Comparison of ENCODE assay signal across 7 mouse cellular contexts in genomic region chr10:128525671-128526308, GRCm38 (mm10). TPM values are rescaled to one million over a fixed set of nuclear protein-coding genes. Genes with fewer than 3 reads are reported as not detected.
DNase-seq lines count a peak whose midpoint lies in the region; ATAC-seq lines count a peak whose summit lies in the region.

TSS of gene Esyt1 (minus strand) at chr10:128525871.

- peak; percentile 81 to 88 for DNase-seq in adrenal gland, adult 18-20 months (ENCODE audit: low spot score in 2 of 2)
- DNase-seq in embryo, embryonic 11 days: peak; percentile 98
- peak; percentile 97 for DNase-seq in gastrocnemius, postnatal 25 days
- DNase-seq in intestine, embryonic 14.5 days (ENCODE audit: low spot score): no peak
- DNase-seq in left cerebral cortex, postnatal 14 days (ENCODE audit: low spot score in 2 of 2): peak; percentile 89 to 95
- peak; percentile 98 for DNase-seq in mesoderm, embryonic 11.5 days (ENCODE audit: low read depth, low spot score)
- DNase-seq in right cerebral cortex, postnatal 36 days (ENCODE audit: low spot score in 2 of 2): peak; percentile 86 to 94

- ATAC-seq in intestine, embryonic 14.5 days (replicated peaks; ENCODE audit: low FRiP score, low TSS enrichment, low read depth): peak; percentile 97

- H3K4me1 ChIP-seq in intestine, embryonic 14.5 days (replicated peaks; ENCODE audit: control insufficient read depth, insufficient read depth, low read length): peaks cover 9% of the 10 kb centered on the region

- H3K9me3 ChIP-seq in intestine, embryonic 14.5 days (ENCODE audit: control insufficient read depth, low read length): no peaks in the 10 kb centered on the region

- H3K9ac ChIP-seq in intestine, embryonic 14.5 days (ENCODE audit: low read length): peak within 1 kb of the TSS; percentile 64

- H3K27ac ChIP-seq in intestine, embryonic 14.5 days (ENCODE audit: low read depth): peak within 1 kb of the TSS; percentile 73

- under 1% methylated on average over 37 of the region's 37 CpGs for WGBS in intestine, embryonic 14.5 days

- peak within 1 kb of the TSS; percentile 82 for H3K4me2 ChIP-seq in intestine, embryonic 14.5 days (ENCODE audit: low read length)

- peak within 1 kb of the TSS; percentile 78 for H3K4me3 ChIP-seq in intestine, embryonic 14.5 days (ENCODE audit: low read depth, low read length)

- peaks cover 14% of the 10 kb centered on the region for H3K36me3 ChIP-seq in intestine, embryonic 14.5 days (ENCODE audit: control insufficient read depth, insufficient read depth, low read length)

- intact Hi-C loops in left cerebral cortex, postnatal 14 days (cut with DNase I): no loop called here

- H3K27me3 ChIP-seq in intestine, embryonic 14.5 days (replicated peaks; ENCODE audit: control insufficient read depth, insufficient read depth, low read length): no peaks in the 10 kb centered on the region

RNA-seq across cellular contexts. Expression of gene Esyt1, which starts in this region (rescaled TPM):
- 10 to 100 TPM; 23.6 to 39.0 TPM for total RNA-seq in adrenal gland, adult 18-20 months (2021)
- 10 to 100 TPM; 12.5 to 17.6 TPM for total RNA-seq in gastrocnemius, postnatal 25 days (2021)
- polyA plus RNA-seq in intestine, embryonic 14.5 days (2014; fragmentation: Nextera tagmentation; extraction: Ambion mirVana): 27.3 and 28.0 TPM in 2 replicates
- total RNA-seq in left cerebral cortex, postnatal 14 days (2021): 1 to 10 TPM; 8.1 to 9.3 TPM
